Mouse (Mus musculus) CH12.LX (cell line): Measurements from ENCODE around the gene Scly. TPM values are rescaled to one million over a fixed set of nuclear protein-coding genes. Genes with fewer than 3 reads are reported as not detected.
A peak's percentile ranks its signal among the peaks of the same experiment; 100 is the strongest.

Experiments
- DNase-seq: peaks from one replicate; pipeline ENCODE4 v3.0.0-alpha.2; 2013; ENCODE audit errors: extremely low read depth
- H3K27ac ChIP-seq: 2 replicates; pipeline ENCODE4 v1.5.1; 2012; ENCODE audit warnings: low read depth, mild to moderate bottlenecking, control low read depth, moderate library complexity; ENCODE audit not compliant: insufficient read depth
- H3K27me3 ChIP-seq: replicated peaks from 2 replicates; pipeline ENCODE3; 2012; ENCODE audit warnings: inconsistent platforms
- H3K36me3 ChIP-seq, 2 experiments: replicated peaks in 1 of 2; 2 replicates each; pipeline versions ENCODE3 to v1.6.1; 2012; ENCODE audit warnings: inconsistent platforms in 1 of 2, low read length in 1 of 2, mild to moderate bottlenecking in 1 of 2, mixed read lengths in 1 of 2, moderate library complexity in 1 of 2; ENCODE audit not compliant: control insufficient read depth in 1 of 2, insufficient read depth in 1 of 2
- H3K4me1 ChIP-seq, 2 experiments: 2 replicates each; pipeline ENCODE4 v1.6.1; 2012; ENCODE audit warnings: inconsistent platforms in 1 of 2, moderate library complexity in 1 of 2; ENCODE audit not compliant: insufficient read depth in 2 of 2, control insufficient read depth in 1 of 2
- H3K4me2 ChIP-seq: 2 replicates; pipeline ENCODE4 v1.6.1; 2012; ENCODE audit warnings: low read depth, mild to moderate bottlenecking, control low read depth; ENCODE audit not compliant: poor library complexity, insufficient read depth, severe bottlenecking
- H3K4me3 ChIP-seq, 3 experiments: fragments of 150-350 bp in 1 of 3; sonication (generic) in 1 of 3; replicated peaks in 1 of 3; 2 replicates each; pipeline versions ENCODE3 to v1.5.1; 2011 to 2012; ENCODE audit warnings: low read depth in 2 of 3, low read length in 2 of 3, mild to moderate bottlenecking in 2 of 3, moderate library complexity in 2 of 3, control low read depth in 1 of 3, improper control_type of control experiment in 1 of 3, inconsistent platforms in 1 of 3, mixed read lengths in 1 of 3; ENCODE audit not compliant: poor library complexity in 1 of 3
- H3K79me2 ChIP-seq: replicated peaks from 2 replicates; pipeline ENCODE4 v1.6.1; 2012; ENCODE audit warnings: mild to moderate bottlenecking, moderate library complexity; ENCODE audit not compliant: control insufficient read depth, poor library complexity, insufficient read depth, severe bottlenecking; ENCODE audit errors: extremely low read depth
- H3K9ac ChIP-seq: 2 replicates; pipeline ENCODE4 v1.6.1; 2012; ENCODE audit warnings: low read depth, mild to moderate bottlenecking, control low read depth, moderate library complexity; ENCODE audit not compliant: insufficient read depth
- H3K9me3 ChIP-seq: replicated peaks from 2 replicates; pipeline ENCODE3; 2012; ENCODE audit warnings: low read length, inconsistent platforms, mixed read lengths
- CHD1 ChIP-seq: IDR thresholded peaks from 2 replicates; pipeline ENCODE4 v1.6.1; 2012; ENCODE audit warnings: low read depth, low read length, improper control_type of control experiment, inconsistent platforms
- CTCF ChIP-seq, 2 experiments: IDR thresholded peaks in 1 of 2; conservative IDR thresholded peaks in 1 of 2; 2 replicates each; pipeline ENCODE4 v1.5.1; 2011 to 2012; ENCODE audit warnings: low read depth in 2 of 2, low read length in 2 of 2, improper control_type of control experiment in 1 of 2, inconsistent platforms in 1 of 2, mild to moderate bottlenecking in 1 of 2, moderate library complexity in 1 of 2
- ELF1 ChIP-seq: IDR thresholded peaks from 2 replicates; pipeline ENCODE4 v1.6.1; 2014; ENCODE audit warnings: low read depth, mild to moderate bottlenecking, inconsistent platforms, low read length, improper control_type of control experiment
- EP300 ChIP-seq: IDR thresholded peaks from 2 replicates; pipeline ENCODE4 v1.6.1; 2011; ENCODE audit warnings: low read length, improper control_type of control experiment
- ETS1 ChIP-seq: conservative IDR thresholded peaks from 2 replicates; pipeline ENCODE4 v1.6.1; 2012; ENCODE audit warnings: low read depth, mild to moderate bottlenecking, inconsistent platforms, low read length, improper control_type of control experiment, moderate library complexity
- GABPA ChIP-seq: IDR thresholded peaks from 2 replicates; pipeline ENCODE4 v1.6.1; 2012; ENCODE audit warnings: low read depth, low read length, improper control_type of control experiment, inconsistent platforms; ENCODE audit not compliant: insufficient replicate concordance
- HCFC1 ChIP-seq: IDR thresholded peaks from 2 replicates; pipeline ENCODE4 v1.6.1; 2012; ENCODE audit warnings: low read depth, mild to moderate bottlenecking, inconsistent platforms, low read length, improper control_type of control experiment
- MAFK ChIP-seq: IDR thresholded peaks from 2 replicates; pipeline ENCODE4 v1.6.1; 2011; ENCODE audit warnings: low read length, improper control_type of control experiment; ENCODE audit not compliant: insufficient replicate concordance
- MAZ ChIP-seq: IDR thresholded peaks from 2 replicates; pipeline ENCODE4 v1.6.1; 2012; ENCODE audit warnings: low read depth, mild to moderate bottlenecking, inconsistent platforms, low read length, improper control_type of control experiment, moderate library complexity
- MEF2A ChIP-seq: IDR thresholded peaks from 2 replicates; pipeline ENCODE4 v1.6.1; 2014; ENCODE audit warnings: low read depth, mild to moderate bottlenecking, inconsistent platforms, low read length, improper control_type of control experiment, borderline replicate concordance
- MYC ChIP-seq: IDR thresholded peaks from 2 replicates; pipeline ENCODE4 v1.6.1; 2011; ENCODE audit warnings: low read depth, mild to moderate bottlenecking, improper control_type of control experiment, low read length
- NRF1 ChIP-seq: IDR thresholded peaks from 2 replicates; pipeline ENCODE4 v1.6.1; 2014; ENCODE audit warnings: low read depth, mild to moderate bottlenecking, inconsistent platforms, low read length, improper control_type of control experiment, moderate library complexity
- POLR2A ChIP-seq: IDR thresholded peaks from 2 replicates; pipeline ENCODE4 v1.6.1; 2011; ENCODE audit warnings: low read depth, mild to moderate bottlenecking, improper control_type of control experiment, low read length
- POLR2AphosphoS2 ChIP-seq: IDR thresholded peaks from 2 replicates; pipeline ENCODE4 v1.6.1; 2011; ENCODE audit warnings: low read depth, low read length, improper control_type of control experiment
- RAD21 ChIP-seq: IDR thresholded peaks from 2 replicates; pipeline ENCODE4 v1.6.1; 2011; ENCODE audit warnings: low read depth, mild to moderate bottlenecking, low read length, improper control_type of control experiment, moderate library complexity
- SIN3A ChIP-seq: IDR thresholded peaks from 2 replicates; pipeline ENCODE4 v1.6.1; 2012; ENCODE audit warnings: low read length, improper control_type of control experiment, inconsistent platforms
- SMC3 ChIP-seq: IDR thresholded peaks from 2 replicates; pipeline ENCODE4 v1.6.1; 2011; ENCODE audit warnings: low read depth, low read length, improper control_type of control experiment
- TCF12 ChIP-seq: IDR thresholded peaks from 2 replicates; pipeline ENCODE4 v1.6.1; 2014; ENCODE audit warnings: low read depth, mild to moderate bottlenecking, inconsistent platforms, low read length, improper control_type of control experiment
- USF1 ChIP-seq: IDR thresholded peaks from 2 replicates; pipeline ENCODE4 v1.6.1; 2014; ENCODE audit warnings: low read depth, mild to moderate bottlenecking, inconsistent platforms, low read length, improper control_type of control experiment
- ZC3H11A ChIP-seq: IDR thresholded peaks from 2 replicates; pipeline ENCODE4 v1.6.1; 2012; ENCODE audit warnings: low read depth, mild to moderate bottlenecking, inconsistent platforms, low read length, improper control_type of control experiment
- ZKSCAN1 ChIP-seq: IDR thresholded peaks from 2 replicates; pipeline ENCODE4 v1.6.1; 2012; ENCODE audit warnings: low read depth, inconsistent platforms, low read length, improper control_type of control experiment, borderline replicate concordance
- ZMIZ1 ChIP-seq: IDR thresholded peaks from 2 replicates; pipeline ENCODE4 v1.6.1; 2012; ENCODE audit warnings: low read depth, mild to moderate bottlenecking, inconsistent platforms, low read length, improper control_type of control experiment
- ZNF384 ChIP-seq: IDR thresholded peaks from 2 replicates; pipeline ENCODE4 v1.6.1; 2012; ENCODE audit warnings: low read depth, low read length, improper control_type of control experiment, inconsistent platforms
- dilution Hi-C: fragments of 300-500 bp; cut with MboI; formaldehyde crosslinking; loops from 2 replicates; pipeline ENCODE4 v1.14.3; 2020; ENCODE audit warnings: low sequenced_read_pairs; ENCODE audit not compliant: extremely low pct_unique_long_range_greater_than_20kb, extremely low pct_ligation_motif_present
- in situ Hi-C: fragments of 300-500 bp; cut with MboI; formaldehyde crosslinking; loops from 3 replicates; pipeline ENCODE4 v1.14.3; 2019; ENCODE audit warnings: low sequenced_read_pairs, low pct_ligation_motif_present, low pct_unique_long_range_greater_than_20kb, mixed read lengths
- polyA plus RNA-seq: library from polyadenylated mRNA; unstranded; fragments of >175 nt; gene quantifications from 2 replicates; pipeline ENCODE4 v1.2.1, GENCODE M21; 2012; ENCODE audit warnings: low read depth; ENCODE audit not compliant: insufficient read length
- total RNA-seq, 2 experiments: library from RNA; depleted of rRNA; stranded (reverse); fragments of 300-350 nt in 1 of 2; fragments of >200 nt in 1 of 2; gene quantifications; 2 replicates each; pipeline ENCODE4 v1.2.3; 2012 to 2014

Gene Scly
- total and polyA plus RNA-seq, 3 experiments, result 15.8 to 71.2 (median 25.6) TPM

DNA sequence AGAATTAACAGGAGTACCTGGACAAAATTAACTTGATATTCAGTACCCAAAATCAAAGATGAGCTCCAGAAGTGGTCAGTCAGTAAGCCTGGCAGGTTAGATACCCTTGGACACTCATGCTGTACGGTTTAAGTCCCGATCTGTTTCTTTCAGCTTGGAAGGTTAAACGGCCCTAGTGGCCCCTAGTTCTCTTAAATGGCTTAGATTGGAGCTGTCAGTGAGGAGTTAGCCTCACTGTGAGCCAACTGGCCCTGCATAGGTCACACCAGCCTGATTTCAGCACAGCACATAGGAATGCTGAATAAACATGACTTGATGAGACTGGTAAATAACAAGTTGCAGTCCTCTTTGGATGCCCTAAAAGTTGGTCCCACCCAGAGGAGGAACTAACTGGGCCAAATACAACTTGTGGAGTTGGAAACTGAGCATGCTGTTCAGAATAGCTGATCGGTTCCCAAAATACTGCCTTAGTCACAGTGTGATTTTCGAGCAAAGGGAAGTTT is 46.9 kb upstream of the Scly start:
- Histone ChIP-seq H3K79me2 (peaks cover 29% of the 10 kb centered on the region), H3K4me2 (peak overlapping the region; percentile 92), H3K27ac (no peak overlapping the region), H3K9ac (peak overlapping the region; percentile 75), H3K27me3 (no peaks in the 10 kb centered on the region), H3K4me1 (peaks cover 3 to 33% of the 10 kb centered on the region in 2 experiments; a peak in 3 of 4 replicates), H3K9me3 (no peaks in the 10 kb centered on the region), H3K4me3 (peak overlapping the region; percentile 94 to 98 (median 97)), H3K36me3 (peaks cover 0 to 26% of the 10 kb centered on the region in 2 experiments)
- TF ChIP-seq CTCF (conservative IDR thresholded peaks at IDR 0.05 in 1 of 2, IDR thresholded peaks at IDR 0.05 in 1 of 2; ENCODE audit: low read depth in 2 of 2, low read length in 2 of 2) (no peak), ZMIZ1 (no peak), POLR2AphosphoS2 (no peak), ZC3H11A (no peak)
- in situ Hi-C loops (no loop called here), dilution Hi-C loops (no loop called here)
- peak; percentile 18 for DNase-seq

GRCm38 (mm10) chr1:91251927-91252326 is 46.2 kb upstream of the Scly start:
- peak; percentile 48 for DNase-seq

GRCm38 (mm10) chr1:91257918-91258317 is 40.2 kb upstream of the Scly start:
- Histone ChIP-seq H3K9me3 (no peaks in the 10 kb centered on the region), H3K4me3 (no peak overlapping the region), H3K27ac (no peak overlapping the region), H3K36me3 (peaks cover 4 to 58% of the 10 kb centered on the region in 2 experiments), H3K27me3 (no peaks in the 10 kb centered on the region), H3K4me1 (peaks cover 0 to 39% of the 10 kb centered on the region in 2 experiments; a peak in 2 of 4 replicates), H3K4me2 (no peak overlapping the region), H3K79me2 (peaks cover 20% of the 10 kb centered on the region), H3K9ac (no peak overlapping the region)
- dilution Hi-C loops, result no loop called here
- TF ChIP-seq ETS1 (no peak), ZC3H11A (no peak), CHD1 (no peak), EP300 (no peak), RAD21 (no peak), MAZ (no peak), POLR2A (no peak), ELF1 (no peak), MAFK (no peak), ZNF384 (no peak), MEF2A (no peak), TCF12 (no peak), ZKSCAN1 (no peak), MYC (no peak)
- in situ Hi-C loops, result no loop called here
- no peak for DNase-seq

More at GRCm38 (mm10) chr1:91251927-91252326, 46.2 kb upstream of the Scly start:
- dilution Hi-C loops, result no loop called here
- TF ChIP-seq NRF1 (no peak), ETS1 (no peak), GABPA (no peak), CTCF (conservative IDR thresholded peaks at IDR 0.05 in 1 of 2, IDR thresholded peaks at IDR 0.05 in 1 of 2; ENCODE audit: low read depth in 2 of 2, low read length in 2 of 2) (peak; percentile 54 to 61), HCFC1 (no peak), SIN3A (0 out of 2 replicates have a peak, but pooled peaks have one; percentile 34), CHD1 (no peak), SMC3 (peak; percentile 20; the same call in 1 of the 2 replicates), ELF1 (no peak), RAD21 (peak; percentile 22), ZKSCAN1 (no peak), USF1 (no peak), MEF2A (no peak), MAZ (no peak), POLR2A (no peak)
- no peak overlapping the region for H3K27ac ChIP-seq
- H3K9ac ChIP-seq, result no peak overlapping the region
- in situ Hi-C loops, result no loop called here
- H3K27me3 ChIP-seq, result no peaks in the 10 kb centered on the region
- peaks cover 0 to 33% of the 10 kb centered on the region in 2 experiments for H3K36me3 ChIP-seq
- no peaks in the 10 kb centered on the region for H3K9me3 ChIP-seq
- H3K79me2 ChIP-seq, result peaks cover 33% of the 10 kb centered on the region
- peaks cover 3 to 35% of the 10 kb centered on the region in 2 experiments; a peak in 3 of 4 replicates for H3K4me1 ChIP-seq
- H3K4me3 ChIP-seq, result peak overlapping the region in 2 of 3 experiments; percentile 94 to 97
- H3K4me2 ChIP-seq, result peak overlapping the region; percentile 92
